ENCODE assay signal across 12 mouse cellular contexts in the genomic region with DNA sequence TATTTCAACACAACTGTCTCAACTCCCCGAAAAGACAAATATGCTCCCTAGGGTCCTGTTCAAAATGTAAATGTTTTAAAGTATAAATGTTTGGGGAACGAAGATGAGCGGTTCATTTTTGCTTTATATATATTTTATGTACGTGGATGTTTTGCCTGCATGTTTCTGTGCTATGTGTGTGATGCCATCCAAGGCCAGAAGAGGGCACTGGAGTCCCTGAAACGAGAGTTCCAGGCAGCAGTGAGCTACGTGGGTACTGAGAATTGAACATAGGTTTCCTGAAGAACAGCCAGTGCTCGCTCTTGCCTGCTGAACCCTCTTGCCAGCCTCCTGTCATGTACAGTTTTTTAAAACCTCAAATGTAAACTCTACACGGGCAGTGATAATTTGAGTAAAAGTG.
A peak's percentile ranks its signal among the peaks of the same experiment; 100 is the strongest.
DNase-seq lines count a peak whose midpoint lies in the region; ATAC-seq and TF ChIP-seq lines count a peak whose summit lies in the region.
"Had no signal": no experiment of that assay in that cellular context is flagged by ENCODE, and none has a peak within 500 bp of the region (broad histone marks: within the 10 kb centered on the region; RNA-seq: fewer than 3 reads in every experiment).

No protein-coding gene starts in this region.

- H3K9me3 ChIP-seq in stomach, postnatal 0 days (ENCODE audit: control insufficient read depth, low read length) = no peaks in the 10 kb centered on the region
- H3K9me3 ChIP-seq in forebrain, embryonic 16.5 days (ENCODE audit: control insufficient read depth, low read length) = no peaks in the 10 kb centered on the region
- H3K9me3 ChIP-seq: embryonic facial prominence, embryonic 13.5 days had no signal

- TF ChIP-seq CTCF in heart, adult 2 months (IDR thresholded peaks at IDR 0.05) = peak; percentile 49
- peak; percentile 32; the same call in 1 of the 2 replicates for TF ChIP-seq CTCF in brain, embryonic 14.5 days (IDR thresholded peaks at IDR 0.05; ENCODE audit: borderline replicate concordance, extremely low read depth, insufficient read depth, insufficient read length)
- peak; percentile 64 for TF ChIP-seq CTCF in stomach, postnatal 0 days (IDR thresholded peaks at IDR 0.05; ENCODE audit: low read depth)

- H3K9ac ChIP-seq in heart, adult 2 months (ENCODE audit: low read depth, low read length) = no peak overlapping the region
- no peak overlapping the region for H3K9ac ChIP-seq in stomach, postnatal 0 days (ENCODE audit: low read length)
- H3K9ac ChIP-seq in forebrain, embryonic 16.5 days (replicated peaks; ENCODE audit: low read depth, low read length) = no peak overlapping the region
- H3K9ac ChIP-seq: embryonic facial prominence, embryonic 13.5 days; limb, embryonic 13.5 days had no signal

- no peak overlapping the region for H3K27ac ChIP-seq in heart, adult 2 months
- no peak overlapping the region for H3K27ac ChIP-seq in stomach, postnatal 0 days (replicated peaks)
- no peak overlapping the region for H3K27ac ChIP-seq in forebrain, embryonic 16.5 days (ENCODE audit: low read length)
- H3K27ac ChIP-seq: embryonic facial prominence, embryonic 13.5 days; limb, embryonic 13.5 days had no signal

- H3K4me1 ChIP-seq in heart, adult 2 months (ENCODE audit: control insufficient read depth, insufficient read depth, low read length) = no peaks in the 10 kb centered on the region
- H3K4me1 ChIP-seq in stomach, postnatal 0 days (replicated peaks; ENCODE audit: control insufficient read depth, insufficient read depth) = no peaks in the 10 kb centered on the region
- H3K4me1 ChIP-seq in forebrain, embryonic 16.5 days (replicated peaks; ENCODE audit: control insufficient read depth, insufficient read depth, low read length) = peaks cover 3% of the 10 kb centered on the region; the same call in 1 of the 2 replicates
- H3K4me1 ChIP-seq: embryonic facial prominence, embryonic 13.5 days; limb, embryonic 13.5 days had no signal

- no peak for DNase-seq in heart, adult 2 months
- no peak for DNase-seq in heart, adult 8-10 months (ENCODE audit: low spot score)
- DNase-seq in lung, postnatal 36 days = peak; percentile 3
- no peak for DNase-seq in lung, postnatal 4 days
- DNase-seq in brain, embryonic 14.5 days (ENCODE audit: low read depth) = no peak
- DNase-seq in stomach, postnatal 0 days (ENCODE audit: low spot score) = no peak
- no peak for DNase-seq in left cerebral cortex, adult 9 months (ENCODE audit: low spot score in 2 of 2)
- DNase-seq: heart, postnatal 4 days; midbrain, embryonic 14.5 days had no signal

- intact Hi-C loops in heart, adult 2 months (cut with DNase I) = no loop called here

- H3K36me3 ChIP-seq in heart, adult 2 months (ENCODE audit: control insufficient read depth, insufficient read depth, low read length) = no peaks in the 10 kb centered on the region
- H3K36me3 ChIP-seq in stomach, postnatal 0 days (ENCODE audit: control insufficient read depth, insufficient read depth, low read length) = no peaks in the 10 kb centered on the region; the same call in 1 of the 2 replicates
- no peaks in the 10 kb centered on the region; the same call in 1 of the 2 replicates for H3K36me3 ChIP-seq in forebrain, embryonic 16.5 days (ENCODE audit: control insufficient read depth, insufficient read depth)

- no peak for ATAC-seq in stomach, postnatal 0 days (ENCODE audit: low FRiP score, low TSS enrichment)
- no peak for ATAC-seq in forebrain, embryonic 16.5 days

- 86% methylated on average over 8 of the region's 8 CpGs for WGBS in heart, adult 2 months
- 75% methylated on average over 8 of the region's 8 CpGs for WGBS in stomach, postnatal 0 days
- 87% methylated on average over 8 of the region's 8 CpGs for WGBS in forebrain, embryonic 16.5 days

- H3K4me2 ChIP-seq in stomach, postnatal 0 days (replicated peaks; ENCODE audit: low read depth) = no peak overlapping the region
- no peak overlapping the region for H3K4me2 ChIP-seq in forebrain, embryonic 16.5 days (ENCODE audit: low read length)
- H3K4me2 ChIP-seq: embryonic facial prominence, embryonic 13.5 days; limb, embryonic 13.5 days had no signal

- H3K4me3 ChIP-seq in heart, adult 2 months = no peak overlapping the region
- no peak overlapping the region for H3K4me3 ChIP-seq in stomach, postnatal 0 days (ENCODE audit: low read depth, low read length)
- H3K4me3 ChIP-seq in forebrain, embryonic 16.5 days (replicated peaks; ENCODE audit: low read length) = no peak overlapping the region
- H3K4me3 ChIP-seq: embryonic facial prominence, embryonic 13.5 days; limb, embryonic 13.5 days had no signal

- TF ChIP-seq EP300 in heart, adult 2 months (IDR thresholded peaks at IDR 0.05; ENCODE audit: insufficient read depth, low read depth, low read length) = no peak
- no peak for TF ChIP-seq EP300 in stomach, postnatal 0 days (optimal IDR thresholded peaks at IDR 0.05)

- no peaks in the 10 kb centered on the region for H3K27me3 ChIP-seq in heart, adult 2 months (ENCODE audit: control insufficient read depth, insufficient read depth, low read length)
- no peaks in the 10 kb centered on the region for H3K27me3 ChIP-seq in stomach, postnatal 0 days (ENCODE audit: control insufficient read depth, insufficient read depth, low read length)
- H3K27me3 ChIP-seq in forebrain, embryonic 16.5 days (replicated peaks; ENCODE audit: control insufficient read depth, insufficient read depth, low read length) = no peaks in the 10 kb centered on the region
- H3K27me3 ChIP-seq: embryonic facial prominence, embryonic 13.5 days; limb, embryonic 13.5 days had no signal

- no peaks in the 10 kb centered on the region for H3K79me2 ChIP-seq in heart, adult 2 months (replicated peaks; ENCODE audit: control insufficient read depth, insufficient read depth, low read length)

- no peak for TF ChIP-seq POLR2A in heart, adult 2 months (IDR thresholded peaks at IDR 0.05; ENCODE audit: insufficient read depth, low read depth, low read length)
- no peak for TF ChIP-seq POLR2A in brain, embryonic 14.5 days (IDR thresholded peaks at IDR 0.05; ENCODE audit: borderline replicate concordance, extremely low read depth, insufficient read depth, insufficient read length, poor library complexity, severe bottlenecking)
